Mouse (Mus musculus): ENCODE measurements around the gene Epb41l3. TPM values are rescaled to one million over a fixed set of nuclear protein-coding genes. Genes with fewer than 3 reads are reported as not detected.

The Epb41l3 gene
- polyA plus RNA-seq, 1 experiment: not detected

DNA sequence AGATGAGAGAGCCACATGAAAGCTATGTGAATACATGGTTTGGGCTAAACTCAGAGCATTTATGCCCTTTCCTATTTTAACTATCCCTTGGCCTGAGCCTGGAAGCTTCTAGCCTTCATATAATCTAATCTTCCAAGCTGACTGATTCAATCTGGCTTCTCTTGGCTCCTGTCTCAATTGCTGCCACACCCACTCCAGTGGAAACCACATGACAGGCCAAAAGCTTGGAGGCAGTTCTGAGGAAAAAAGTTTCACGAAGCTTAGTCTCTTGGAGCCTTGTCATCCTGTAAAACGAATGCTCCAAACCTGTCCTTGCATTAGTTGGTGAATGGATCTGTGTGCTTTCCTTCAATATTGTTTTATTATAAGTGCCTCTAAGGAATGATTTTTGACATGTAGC is 247.2 kb downstream of the Epb41l3 start:
- Histone ChIP-seq H3K4me3 (ENCODE audit: insufficient read depth, low read depth, low read length) (no peak overlapping the region), H3K27ac (ENCODE audit: insufficient read depth, low read depth, low read length) (no peak overlapping the region), H3K4me1 (ENCODE audit: control insufficient read depth, insufficient read depth, low read length) (no peaks in the 10 kb centered on the region)
- TF ChIP-seq POLR2A (IDR thresholded peaks at IDR 0.05; ENCODE audit: insufficient read depth, low read depth, low read length) (no peak), CTCF (IDR thresholded peaks at IDR 0.05; ENCODE audit: insufficient read depth, low read depth, low read length) (no peak)
- WGBS: 90% methylated on average over 2 of the region's 2 CpGs

Other genes starting within 250 kb of the Epb41l3 start
- gene Tmem200c, start 249.1 kb upstream of the Epb41l3 start, polyA plus RNA-seq (2012; ENCODE audit: insufficient read depth, insufficient read length, low replicate concordance, missing spikeins): not detected in 2 replicates